Mouse (Mus musculus): ENCODE results near the gene Aadacl2.

The Aadacl2 gene

GRCm38 (mm10) chr3:60006443-60006842, at the start of gene Aadacl2:
Gene Aadacl2, plus strand, starts transcription at chr3:60006743.
- no peak for ATAC-seq (ENCODE audit: insufficient number of reproducible peaks, low FRiP score, low TSS enrichment)

GRCm38 (mm10) chr3:59970891-59971290, 35.7 kb upstream of the Aadacl2 start:
- ATAC-seq (ENCODE audit: insufficient number of reproducible peaks, low FRiP score, low TSS enrichment): no peak

- ATAC-seq (ENCODE audit: insufficient number of reproducible peaks, low FRiP score, low TSS enrichment): no peak
Observed at GRCm38 (mm10) chr3:59974591-59974990, 32.0 kb upstream of the Aadacl2 start.

GRCm38 (mm10) chr3:60003622-60004021, 2.9 kb upstream of the Aadacl2 start:
- no peak for ATAC-seq (ENCODE audit: insufficient number of reproducible peaks, low FRiP score, low TSS enrichment)

GRCm38 (mm10) chr3:60025417-60025816, 18.9 kb downstream of the Aadacl2 start, which contains the start of gene Aadac:
Gene Aadac, plus strand, starts transcription at chr3:60025717.
- no peak for ATAC-seq (ENCODE audit: insufficient number of reproducible peaks, low FRiP score, low TSS enrichment)

GRCm38 (mm10) chr3:60031511-60031910, 25.0 kb downstream of the Aadacl2 start:
- no peak for ATAC-seq (ENCODE audit: insufficient number of reproducible peaks, low FRiP score, low TSS enrichment)

- no peak for ATAC-seq (ENCODE audit: insufficient number of reproducible peaks, low FRiP score, low TSS enrichment)
Observed at GRCm38 (mm10) chr3:60046221-60046913, 39.8 kb downstream of the Aadacl2 start.

- ATAC-seq (ENCODE audit: insufficient number of reproducible peaks, low FRiP score, low TSS enrichment): no peak
Observed at GRCm38 (mm10) chr3:60053231-60053927, 46.8 kb downstream of the Aadacl2 start.

GRCm38 (mm10) chr3:60053931-60054330, 47.4 kb downstream of the Aadacl2 start:
- no peak for ATAC-seq (ENCODE audit: insufficient number of reproducible peaks, low FRiP score, low TSS enrichment)

- no peak for ATAC-seq (ENCODE audit: insufficient number of reproducible peaks, low FRiP score, low TSS enrichment)
Observed at GRCm38 (mm10) chr3:60056451-60056850, 49.9 kb downstream of the Aadacl2 start.

- ATAC-seq (ENCODE audit: insufficient number of reproducible peaks, low FRiP score, low TSS enrichment): peak; percentile 91
Observed at GRCm38 (mm10) chr3:60057070-60057808, 50.7 kb downstream of the Aadacl2 start.

- ATAC-seq (ENCODE audit: insufficient number of reproducible peaks, low FRiP score, low TSS enrichment): no peak
Observed at GRCm38 (mm10) chr3:60057809-60058082, 51.2 kb downstream of the Aadacl2 start.
